Mouse (Mus musculus) megakaryocyte, embryonic 14.5 days (primary cell): Measurements from ENCODE around the gene Ankrd10. TPM values are rescaled to one million over a fixed set of nuclear protein-coding genes. Genes with fewer than 3 reads are reported as not detected.

Experiments used
- H3K27me3 ChIP-seq: replicated peaks from 2 replicates; pipeline ENCODE3; 2012; ENCODE audit warnings: inconsistent platforms
- H3K36me3 ChIP-seq: replicated peaks from 2 replicates; pipeline ENCODE3; 2012; ENCODE audit warnings: low read length, inconsistent platforms, mixed read lengths
- H3K4me1 ChIP-seq: 2 replicates; pipeline ENCODE4 v1.6.1; 2012; ENCODE audit warnings: inconsistent platforms
- H3K4me3 ChIP-seq: replicated peaks from 2 replicates; pipeline ENCODE3; 2012; ENCODE audit warnings: moderate library complexity, mild to moderate bottlenecking, inconsistent platforms
- H3K9me3 ChIP-seq: 2 replicates; pipeline ENCODE4 v1.6.1; 2012; ENCODE audit warnings: inconsistent platforms
- FLI1 ChIP-seq: IDR thresholded peaks from 2 replicates; pipeline ENCODE4 v1.6.1; 2012; ENCODE audit warnings: low read length, inconsistent platforms, mixed read lengths
- GATA1 ChIP-seq: IDR thresholded peaks from 3 replicates; pipeline ENCODE4 v1.6.1; 2012; ENCODE audit warnings: mixed read lengths, low read length, inconsistent platforms, borderline replicate concordance
- polyA plus RNA-seq: library from polyadenylated mRNA; stranded (reverse); fragments of >175 nt; gene quantifications from 2 replicates; pipeline ENCODE4 v1.2.3, GENCODE M21; 2012; ENCODE audit warnings: low replicate concordance; ENCODE audit not compliant: insufficient read depth

Ankrd10 gene
- polyA plus RNA-seq, 1 experiment: 13.2 TPM

DNA sequence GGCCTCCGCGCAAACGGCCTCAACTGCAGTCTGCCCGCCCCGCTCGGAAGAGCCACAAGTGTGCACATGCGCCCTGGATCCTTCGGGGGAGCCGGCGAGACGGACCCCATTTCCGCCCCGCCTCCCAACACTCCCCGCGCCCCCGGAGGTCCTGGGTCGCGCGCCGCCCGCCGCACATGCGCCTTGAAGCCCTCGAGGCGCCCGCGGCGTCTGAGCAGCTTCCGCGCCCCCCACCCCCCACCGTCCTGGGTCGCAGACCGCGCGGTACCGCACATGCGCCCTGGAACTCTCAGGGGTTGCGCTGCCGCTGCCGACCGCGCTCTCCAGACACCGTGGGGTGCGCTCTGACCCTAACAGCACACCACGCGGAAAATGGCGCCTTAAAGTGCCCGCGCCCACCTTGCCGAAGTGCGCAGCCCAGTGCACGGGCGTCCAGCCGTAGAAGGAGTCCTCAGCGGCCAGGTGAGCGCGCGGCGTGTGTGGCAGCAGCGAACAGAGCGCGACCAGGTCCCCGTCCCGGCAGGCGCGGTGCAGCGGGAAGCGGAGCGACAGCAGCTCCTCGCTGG is 462 bp downstream of the Ankrd10 start:
- Histone ChIP-seq H3K9me3 (no peaks in the 10 kb centered on the region), H3K36me3 (peaks cover 30% of the 10 kb centered on the region), H3K4me3 (peak overlapping the region; percentile 99), H3K4me1 (peaks cover 43% of the 10 kb centered on the region), H3K27me3 (no peaks in the 10 kb centered on the region)
- TF ChIP-seq GATA1: no peak
- no peak for TF ChIP-seq FLI1

DNA sequence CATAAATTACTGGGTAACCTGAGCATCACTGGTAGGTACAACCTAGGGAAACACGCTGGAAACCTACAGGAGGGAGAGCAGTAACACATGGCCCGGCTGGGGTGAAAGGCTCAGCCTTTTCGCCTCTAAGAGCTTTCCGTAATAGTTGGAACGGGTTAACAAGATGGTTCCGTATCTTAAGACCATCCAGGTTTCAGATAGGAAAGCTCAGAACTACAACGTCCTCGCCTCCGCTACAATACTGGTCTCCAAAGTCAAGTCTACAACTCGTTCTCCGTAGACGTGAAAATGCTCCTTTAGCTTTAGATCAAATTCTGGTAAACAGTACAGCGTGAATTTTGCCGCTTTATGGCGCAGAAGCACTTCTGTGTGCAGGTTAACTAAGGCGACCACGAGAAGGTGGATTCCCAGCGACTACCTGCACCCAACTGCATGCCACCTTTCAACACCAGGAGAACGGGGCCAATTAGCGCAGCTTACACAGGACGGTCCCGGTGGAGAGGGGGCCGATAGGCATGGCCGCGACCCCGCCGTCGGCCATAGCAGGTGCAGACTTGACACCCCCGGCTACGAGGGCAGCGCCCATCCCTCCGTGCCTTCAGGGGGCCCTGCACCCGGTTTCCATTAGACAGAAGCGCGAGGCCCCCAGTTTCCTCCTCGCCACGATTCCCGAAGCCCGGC is 1.1 kb downstream of the Ankrd10 start:
- no peaks in the 10 kb centered on the region for H3K27me3 ChIP-seq
- no peaks in the 10 kb centered on the region for H3K9me3 ChIP-seq
- TF ChIP-seq FLI1: no peak
- no peak for TF ChIP-seq GATA1
- H3K4me1 ChIP-seq: peaks cover 48% of the 10 kb centered on the region
- H3K36me3 ChIP-seq: peaks cover 36% of the 10 kb centered on the region
- peak overlapping the region; percentile 99 for H3K4me3 ChIP-seq

DNA sequence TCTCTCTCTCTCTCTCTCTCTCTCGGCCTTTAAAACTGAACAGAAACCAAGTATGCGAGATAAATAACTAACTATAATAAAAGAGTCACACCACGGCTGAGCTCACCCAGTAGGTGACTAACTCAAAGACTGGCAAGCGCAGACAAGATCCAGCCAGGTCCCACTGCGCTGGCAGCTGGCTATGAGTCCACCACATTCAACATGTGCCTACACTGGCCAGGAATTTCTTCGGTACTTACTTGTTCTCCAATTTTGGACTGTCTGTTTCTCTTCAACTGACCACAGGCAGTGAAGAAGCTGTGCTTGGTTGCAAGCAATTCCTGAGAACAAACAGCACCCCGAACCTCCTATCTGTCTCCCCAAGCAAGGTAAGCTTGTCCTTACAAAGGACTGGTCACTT is 2.1 kb downstream of the Ankrd10 start:
- H3K27me3 ChIP-seq: no peaks in the 10 kb centered on the region
- peak overlapping the region; percentile 81 for H3K4me3 ChIP-seq

DNA sequence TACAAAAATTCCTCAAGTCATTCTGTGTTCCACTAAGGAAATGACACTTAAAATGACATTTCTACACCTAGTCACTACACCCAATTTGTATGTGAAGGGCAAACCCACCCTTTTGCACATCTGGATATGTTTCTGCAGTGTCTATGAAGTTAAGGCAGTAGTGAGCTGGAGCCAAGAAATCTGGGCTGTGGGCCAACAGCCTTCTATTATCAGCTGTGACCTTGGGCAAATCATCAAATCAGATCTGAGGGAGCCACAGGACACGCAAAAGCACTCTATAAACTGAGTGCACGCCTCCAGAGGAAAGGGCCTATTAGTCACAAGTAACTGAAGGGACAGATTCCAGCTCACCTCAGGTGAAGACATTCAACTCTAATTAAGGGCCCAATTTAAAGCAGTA is 3.2 kb downstream of the Ankrd10 start:
- TF ChIP-seq FLI1: no peak
- no peak for TF ChIP-seq GATA1
- H3K27me3 ChIP-seq: no peaks in the 10 kb centered on the region
- no peak overlapping the region for H3K4me3 ChIP-seq
- H3K9me3 ChIP-seq: no peaks in the 10 kb centered on the region
- peaks cover 52% of the 10 kb centered on the region for H3K36me3 ChIP-seq
- H3K4me1 ChIP-seq: peaks cover 56% of the 10 kb centered on the region

More for the DNA sequence above, 2.1 kb downstream of the Ankrd10 start:
- Histone ChIP-seq H3K4me1 (peaks cover 53% of the 10 kb centered on the region), H3K9me3 (no peaks in the 10 kb centered on the region), H3K36me3 (peaks cover 43% of the 10 kb centered on the region)
- TF ChIP-seq FLI1: no peak
- TF ChIP-seq GATA1: no peak

DNA sequence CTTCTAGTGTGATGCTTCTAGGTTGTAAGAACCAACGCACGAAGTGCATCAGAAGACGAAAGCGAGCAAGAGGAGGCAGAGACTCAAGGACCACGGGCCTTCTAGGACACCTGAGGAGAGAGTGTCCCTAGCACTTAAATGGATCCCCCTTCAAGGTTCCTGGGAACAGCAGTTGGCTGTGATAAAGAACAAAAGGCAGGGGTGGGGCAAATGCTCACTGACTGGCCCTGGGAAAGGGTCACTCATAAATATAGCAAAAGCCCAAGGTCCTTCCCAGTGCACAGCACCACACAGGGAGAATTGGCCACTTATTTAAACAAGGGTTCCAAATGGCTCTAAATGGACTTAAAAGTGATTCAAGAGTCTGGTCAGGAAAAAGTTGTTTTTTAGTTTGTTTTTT is 6.4 kb downstream of the Ankrd10 start:
- Histone ChIP-seq H3K36me3 (peaks cover 82% of the 10 kb centered on the region), H3K27me3 (no peaks in the 10 kb centered on the region), H3K4me1 (peaks cover 64% of the 10 kb centered on the region), H3K4me3 (no peak overlapping the region), H3K9me3 (no peaks in the 10 kb centered on the region)
- TF ChIP-seq GATA1 (no peak), FLI1 (no peak)

DNA sequence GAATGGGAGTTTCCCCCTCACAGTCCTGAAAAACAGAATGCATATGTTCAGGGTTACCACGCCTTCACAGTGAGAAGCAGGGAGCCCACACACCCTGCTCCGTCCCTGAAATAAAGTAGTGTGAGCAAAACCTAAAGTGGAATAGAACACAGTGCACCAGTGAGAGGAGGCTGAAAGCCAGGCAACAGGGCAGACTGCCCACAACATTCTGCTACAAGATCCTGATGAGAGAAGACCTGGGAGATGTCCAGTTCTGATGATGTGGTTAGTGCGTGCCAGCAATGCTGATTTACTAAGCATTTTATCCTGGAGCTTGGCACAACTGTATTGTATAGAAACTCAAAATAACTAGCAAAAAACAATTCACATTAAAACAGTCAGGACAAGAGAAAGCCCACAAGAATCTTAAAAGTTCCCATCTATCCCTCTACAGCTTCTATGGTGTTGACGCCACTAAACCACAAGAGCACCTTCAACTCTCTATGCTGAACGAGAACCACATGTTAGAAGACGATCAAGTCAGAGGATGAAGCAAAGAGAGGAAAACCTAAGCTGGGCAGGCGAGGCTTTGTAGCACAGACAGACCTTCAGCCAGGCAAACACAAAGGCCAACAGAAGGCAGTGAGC is 6.9 kb downstream of the Ankrd10 start:
- peaks cover 87% of the 10 kb centered on the region for H3K36me3 ChIP-seq
- peaks cover 58% of the 10 kb centered on the region for H3K4me1 ChIP-seq
- H3K27me3 ChIP-seq: no peaks in the 10 kb centered on the region

DNA sequence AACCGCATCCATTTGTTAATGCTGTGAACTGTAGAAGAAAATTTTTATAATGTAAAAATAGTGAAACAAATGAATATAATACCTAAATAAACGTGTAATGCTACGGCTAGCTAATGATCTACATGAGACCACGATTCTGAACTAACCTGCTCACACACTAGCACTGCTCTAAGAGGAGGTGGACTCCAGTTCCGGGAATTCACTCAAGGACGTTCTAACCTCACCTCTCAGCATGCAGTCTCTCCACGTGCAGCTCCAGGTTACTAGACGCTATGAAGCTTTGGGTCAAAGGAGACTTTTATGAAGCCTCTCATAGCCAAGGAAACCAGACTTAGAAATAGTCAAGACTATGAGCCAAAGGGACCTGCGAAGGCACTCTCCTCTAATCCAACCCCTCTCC is 7.8 kb downstream of the Ankrd10 start:
- peaks cover 49% of the 10 kb centered on the region for H3K4me1 ChIP-seq
- no peaks in the 10 kb centered on the region for H3K27me3 ChIP-seq
- TF ChIP-seq GATA1 (no peak), FLI1 (no peak)
- no peaks in the 10 kb centered on the region for H3K9me3 ChIP-seq
- H3K4me3 ChIP-seq: no peak overlapping the region
- H3K36me3 ChIP-seq: peaks cover 92% of the 10 kb centered on the region

More for the DNA sequence above, 6.9 kb downstream of the Ankrd10 start:
- H3K9me3 ChIP-seq: no peaks in the 10 kb centered on the region
- TF ChIP-seq FLI1 (no peak), GATA1 (no peak)
- no peak overlapping the region for H3K4me3 ChIP-seq

DNA sequence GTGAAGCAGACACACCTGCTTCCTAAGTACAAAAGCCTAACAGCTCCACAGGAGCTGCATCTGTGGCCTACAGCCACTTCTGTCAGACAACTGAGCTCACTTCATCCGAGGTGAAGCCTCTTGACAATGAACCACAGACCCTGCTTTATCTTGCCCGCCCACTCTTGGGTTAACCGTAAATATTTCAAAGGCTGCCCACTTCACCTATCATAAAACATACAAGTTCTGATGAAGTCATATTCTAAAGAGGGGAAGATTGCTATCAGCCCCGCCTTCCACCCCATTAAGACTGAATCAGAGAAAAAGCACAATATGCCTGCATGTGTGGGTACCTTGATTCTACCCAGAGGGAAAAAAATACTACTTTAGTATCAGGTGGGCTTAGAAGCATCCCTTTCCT is 10.5 kb downstream of the Ankrd10 start:
- H3K4me1 ChIP-seq: peaks cover 26% of the 10 kb centered on the region
- no peaks in the 10 kb centered on the region for H3K27me3 ChIP-seq
- no peaks in the 10 kb centered on the region for H3K9me3 ChIP-seq
- TF ChIP-seq FLI1: no peak
- TF ChIP-seq GATA1: no peak
- no peak overlapping the region for H3K4me3 ChIP-seq
- H3K36me3 ChIP-seq: peaks cover 92% of the 10 kb centered on the region

DNA sequence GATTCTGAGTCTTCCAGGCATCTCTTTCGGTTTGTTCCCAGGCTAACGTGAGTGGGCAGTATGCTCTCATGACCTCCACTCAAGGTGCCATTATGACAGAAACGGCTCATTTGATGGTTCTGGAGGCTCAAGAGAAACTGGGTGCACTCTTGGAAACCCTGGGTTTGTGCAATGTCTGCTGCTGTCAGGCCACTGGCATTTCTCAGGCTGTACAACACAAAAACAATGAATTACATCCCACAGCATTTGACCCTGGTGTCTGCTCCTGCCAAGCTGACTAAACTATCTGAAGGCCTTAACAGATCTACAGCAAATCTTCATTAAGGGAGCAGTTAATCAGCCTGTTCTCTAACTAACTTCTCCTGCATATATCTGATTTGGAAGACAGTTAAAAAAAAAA is 16.5 kb downstream of the Ankrd10 start:
- H3K36me3 ChIP-seq: peaks cover 95% of the 10 kb centered on the region
- H3K4me3 ChIP-seq: no peak overlapping the region
- no peaks in the 10 kb centered on the region for H3K9me3 ChIP-seq
- no peak for TF ChIP-seq GATA1
- no peak for TF ChIP-seq FLI1
- H3K27me3 ChIP-seq: no peaks in the 10 kb centered on the region
- no peaks in the 10 kb centered on the region for H3K4me1 ChIP-seq

DNA sequence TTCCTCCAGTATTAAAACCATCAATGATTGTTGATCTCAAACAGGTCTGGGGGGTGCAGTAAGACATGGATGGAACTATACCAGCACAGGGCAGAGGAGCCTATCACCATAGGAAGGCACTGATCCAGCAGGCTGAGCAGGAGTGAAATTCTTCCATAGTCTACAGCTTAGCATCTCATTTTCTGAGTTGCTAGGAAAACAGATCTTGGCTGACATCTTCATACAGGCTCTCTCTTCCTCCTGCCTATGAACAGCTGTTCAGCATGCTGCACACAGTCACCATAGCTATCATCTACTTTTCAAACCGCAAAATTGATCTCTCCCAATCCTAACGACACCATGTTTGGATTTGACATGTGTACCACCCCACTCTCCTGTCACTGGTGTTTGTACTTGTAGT is 17.5 kb downstream of the Ankrd10 start:
- TF ChIP-seq GATA1 (no peak), FLI1 (no peak)
- Histone ChIP-seq H3K4me1 (no peaks in the 10 kb centered on the region), H3K36me3 (peaks cover 98% of the 10 kb centered on the region), H3K4me3 (no peak overlapping the region), H3K9me3 (no peaks in the 10 kb centered on the region), H3K27me3 (no peaks in the 10 kb centered on the region)
